Mouse (Mus musculus) embryo, embryonic 11 days (tissue): ENCODE measurements at regions not wholly inside any gene's neighbourhood (a gene's known extent, or its start where the extent isn't known, plus 50 kb on each side); places are given as distances from the start of the nearest gene placed in this dataset.

Experiments used
- DNase-seq: peaks from one replicate; pipeline ENCODE4 v3.0.0-alpha.2; 2015

DNA sequence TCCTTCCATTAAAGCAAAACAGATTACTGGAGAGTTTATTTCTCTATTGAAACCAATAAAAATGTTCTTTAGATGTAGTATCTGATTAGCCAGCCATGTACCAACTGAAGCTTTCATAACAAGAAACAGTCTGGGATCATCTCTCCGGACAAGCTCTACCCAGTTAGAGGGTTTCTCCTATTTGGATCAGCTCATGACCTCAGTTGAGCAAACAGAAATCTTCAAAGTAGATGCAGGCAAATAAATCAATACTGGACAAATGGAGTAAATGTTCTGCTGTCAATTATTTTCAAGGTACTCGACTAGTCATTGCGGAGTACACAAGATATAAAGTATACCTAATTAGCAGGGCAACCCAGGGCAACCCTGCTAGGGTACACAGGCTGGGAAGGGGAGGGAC, 67.4 kb downstream of the Avpr1a start:
- no peak for DNase-seq

DNA sequence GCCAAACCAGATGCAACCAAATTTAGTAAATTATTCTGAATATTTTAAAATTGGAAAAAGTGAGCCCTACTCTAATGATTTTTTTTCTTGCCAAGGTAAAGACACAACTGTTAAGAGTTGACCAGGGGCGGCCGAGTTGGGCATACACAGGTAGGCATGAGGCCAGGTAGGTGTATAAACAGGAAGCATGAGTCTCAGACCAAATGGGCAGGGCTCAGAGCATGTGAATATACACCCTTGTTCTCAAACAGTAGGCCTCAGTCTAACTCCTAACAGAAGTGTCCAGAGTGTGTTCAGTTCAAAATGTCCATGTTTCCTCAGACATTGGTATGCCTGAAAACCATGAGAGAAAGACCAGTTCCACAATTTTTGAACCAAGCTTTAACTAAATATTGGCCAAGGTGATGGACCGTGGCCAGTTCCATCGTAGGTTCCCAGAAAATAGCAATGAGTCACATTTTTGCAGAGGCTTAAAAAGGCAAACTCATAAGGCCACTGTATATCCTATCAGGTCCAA, 71.0 kb downstream of the Avpr1a start:
- no peak for DNase-seq

DNA sequence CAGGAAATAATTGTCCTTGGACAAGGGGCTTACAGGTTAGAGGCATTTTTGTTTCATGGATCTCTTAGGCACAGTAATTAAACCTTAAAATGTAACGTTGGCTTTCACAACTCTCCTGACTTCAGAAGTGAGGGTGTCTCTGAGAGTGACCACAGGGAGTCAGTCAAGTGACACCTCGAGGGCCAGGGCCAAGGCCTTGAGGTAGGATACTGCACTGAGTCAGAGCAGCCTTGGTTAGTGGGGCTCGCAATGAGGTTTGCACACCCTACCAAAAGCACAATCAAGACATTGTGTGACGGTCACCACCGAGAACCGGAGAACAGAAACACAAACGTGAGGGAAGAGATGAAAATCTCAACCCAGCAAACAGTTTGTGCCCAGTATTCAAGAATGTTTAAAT, 71.7 kb downstream of the Avpr1a start:
- no peak for DNase-seq

DNA sequence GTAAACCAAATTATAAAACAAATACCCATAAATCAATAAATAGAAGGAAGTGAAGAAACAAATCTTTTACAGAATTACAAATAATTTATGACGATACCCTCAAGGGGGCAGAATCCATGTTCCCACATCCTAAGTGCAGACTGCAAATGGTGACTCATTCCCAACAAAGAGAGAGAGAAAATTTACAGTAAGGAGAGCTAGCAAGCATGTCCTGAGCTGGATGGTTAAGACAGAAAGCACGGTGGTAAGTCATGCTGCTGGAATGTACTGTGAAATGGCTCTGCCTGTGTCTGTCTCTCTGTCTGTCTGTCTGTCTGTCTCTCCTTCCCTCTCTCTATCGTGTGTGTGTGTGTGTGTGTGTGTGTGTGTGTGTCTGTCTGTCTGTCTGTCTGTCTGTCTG, 74.3 kb downstream of the Avpr1a start:
- DNase-seq = no peak

DNA sequence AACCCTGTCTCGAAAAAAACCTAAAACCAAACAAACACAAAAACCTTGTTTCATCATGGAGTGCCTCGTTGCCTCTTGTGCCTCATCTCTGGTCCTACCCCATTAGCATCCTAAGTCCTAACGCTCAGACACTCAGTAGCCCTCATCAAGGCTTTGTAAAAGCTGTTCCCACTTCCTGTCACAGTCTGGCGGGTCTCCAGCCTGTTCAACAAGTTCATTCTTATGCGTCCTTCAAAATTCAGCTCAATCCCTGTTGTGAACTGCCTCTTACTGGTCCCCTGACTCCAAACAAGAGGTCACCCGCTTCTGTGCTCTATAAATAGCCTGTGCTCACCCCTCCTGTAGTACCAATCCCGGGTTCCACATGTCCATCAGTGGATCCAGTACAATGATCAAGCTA, 77.1 kb downstream of the Avpr1a start:
- no peak for DNase-seq

GRCm38 (mm10) chr10:122525807-122526206, 77.5 kb downstream of the Avpr1a start:
- DNase-seq = no peak

DNA sequence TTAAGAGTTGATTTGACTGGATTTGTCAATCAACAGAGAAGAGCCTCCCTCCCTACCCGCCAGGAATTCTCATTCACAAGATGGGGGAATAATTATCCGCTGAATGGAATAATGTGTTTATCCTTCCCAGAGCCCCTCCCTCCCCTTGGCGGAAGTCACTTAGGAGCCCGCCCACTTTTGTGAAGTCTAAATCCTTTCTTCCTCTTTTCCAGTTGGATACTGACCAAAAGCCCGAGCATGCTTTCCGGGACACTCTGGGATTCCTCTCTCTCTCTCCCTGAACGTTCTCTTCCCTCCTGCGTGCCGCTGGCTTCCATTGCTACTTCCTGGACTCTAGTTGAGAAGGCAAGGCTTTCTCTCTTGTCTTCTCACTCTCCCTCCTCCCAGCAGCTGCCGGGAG, 79.9 kb downstream of the Avpr1a start:
- DNase-seq = no peak

- peak; percentile 76 for DNase-seq
Measured at GRCm38 (mm10) chr10:122528973-122529703, 80.8 kb downstream of the Avpr1a start.

DNA sequence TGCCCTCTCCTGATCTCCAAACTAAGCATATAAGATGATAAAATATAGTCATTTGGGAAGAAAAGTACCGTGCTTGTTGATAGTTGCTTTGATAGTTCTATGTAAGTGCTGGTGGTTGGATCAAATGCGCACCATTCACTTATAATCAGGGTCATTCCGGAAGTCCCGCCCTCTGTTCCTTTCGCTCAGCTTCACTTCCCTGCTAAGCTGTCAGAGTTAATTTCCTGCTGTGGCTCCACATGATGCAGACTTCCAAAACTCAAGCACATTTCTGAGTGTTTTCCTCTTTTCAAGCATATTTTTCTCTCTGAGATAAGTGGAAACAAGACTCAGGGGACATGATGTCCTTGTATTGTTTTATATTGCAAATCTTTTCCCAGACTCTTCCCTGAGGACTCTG, 86.4 kb downstream of the Avpr1a start:
- DNase-seq = no peak

DNA sequence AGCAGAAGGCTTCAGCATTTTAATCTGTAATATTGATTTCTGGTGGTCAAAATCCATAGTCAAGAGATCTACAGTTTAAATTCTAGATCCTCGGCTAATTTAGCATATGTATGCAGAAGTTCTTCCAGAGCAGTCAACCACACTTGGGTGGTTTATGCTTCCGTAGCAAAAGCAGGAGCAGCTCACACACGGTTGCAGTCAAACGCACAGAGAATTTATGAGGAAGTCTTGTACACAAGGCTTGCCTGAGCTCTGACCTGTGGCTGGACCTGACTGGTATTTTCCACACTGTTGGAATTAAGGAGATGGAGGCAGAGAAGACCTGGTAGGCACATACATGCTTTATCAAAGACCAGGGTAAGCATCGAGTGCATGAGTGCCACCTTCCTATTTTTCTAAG, 86.8 kb downstream of the Avpr1a start:
- DNase-seq = no peak

- DNase-seq = no peak
Measured at GRCm38 (mm10) chr10:122539655-122540054, 91.4 kb downstream of the Avpr1a start.

GRCm38 (mm10) chr10:122542573-122542972, 94.3 kb downstream of the Avpr1a start:
- no peak for DNase-seq

GRCm38 (mm10) chr10:122544096-122544720, 95.9 kb downstream of the Avpr1a start:
- DNase-seq = peak; percentile 87

DNA sequence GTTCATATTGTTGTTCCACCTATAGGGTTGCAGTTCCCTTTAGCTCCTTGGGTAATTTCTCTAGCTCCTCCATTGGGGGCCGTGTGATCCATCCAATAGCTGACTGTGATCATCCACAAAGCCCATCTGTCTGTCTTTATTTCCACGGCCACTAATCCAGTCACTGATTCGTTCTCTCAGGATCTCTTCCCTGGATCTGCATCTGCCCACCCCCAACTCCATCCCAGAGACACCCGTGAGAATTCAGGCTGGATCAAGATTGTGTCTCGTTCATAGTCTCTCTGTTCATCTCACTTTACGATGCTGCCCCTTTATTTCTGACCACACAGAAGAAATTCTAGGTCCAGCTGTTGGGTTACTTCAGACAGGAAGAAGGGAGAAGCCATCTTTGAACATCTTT, 96.7 kb downstream of the Avpr1a start:
- DNase-seq = no peak

GRCm38 (mm10) chr10:122551586-122551985, 103.3 kb downstream of the Avpr1a start:
- no peak for DNase-seq

DNA sequence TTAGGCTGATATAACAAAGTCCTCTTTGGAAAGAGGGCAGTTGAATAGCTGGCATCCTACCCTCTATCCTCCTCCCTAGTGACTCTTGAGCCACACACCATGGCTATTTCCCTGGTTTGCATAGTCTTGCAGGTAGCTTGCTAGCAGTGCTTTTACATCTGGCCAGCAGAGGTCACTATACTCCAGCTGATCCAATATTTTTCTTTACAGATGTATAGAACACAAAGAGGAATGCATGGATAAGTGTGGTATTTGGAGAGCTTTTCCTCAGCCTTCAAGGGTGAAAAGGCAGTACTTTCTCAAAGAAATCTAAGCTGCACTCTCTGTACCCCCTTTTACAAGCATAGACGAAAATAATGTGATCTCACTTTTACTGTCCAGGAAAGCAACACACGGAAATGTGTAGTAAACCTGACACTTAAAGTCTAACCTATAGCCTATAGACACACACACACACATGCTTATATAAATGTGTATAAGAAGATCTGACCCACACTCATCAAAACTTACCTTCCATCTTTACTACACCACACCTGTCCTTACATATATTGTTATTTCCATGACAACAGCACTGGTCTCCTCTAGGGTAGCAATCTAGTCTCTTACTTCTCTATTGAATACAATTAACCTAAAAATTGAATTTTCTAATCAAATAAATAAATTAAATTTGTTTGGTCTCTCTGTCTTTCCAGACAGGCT, 105.0 kb downstream of the Avpr1a start:
- DNase-seq = peak; percentile 76

- no peak for DNase-seq
Measured at GRCm38 (mm10) chr10:122553851-122554250, 105.6 kb downstream of the Avpr1a start.

- DNase-seq = no peak
Measured at GRCm38 (mm10) chr10:122558660-122559059, 110.4 kb downstream of the Avpr1a start.

DNA sequence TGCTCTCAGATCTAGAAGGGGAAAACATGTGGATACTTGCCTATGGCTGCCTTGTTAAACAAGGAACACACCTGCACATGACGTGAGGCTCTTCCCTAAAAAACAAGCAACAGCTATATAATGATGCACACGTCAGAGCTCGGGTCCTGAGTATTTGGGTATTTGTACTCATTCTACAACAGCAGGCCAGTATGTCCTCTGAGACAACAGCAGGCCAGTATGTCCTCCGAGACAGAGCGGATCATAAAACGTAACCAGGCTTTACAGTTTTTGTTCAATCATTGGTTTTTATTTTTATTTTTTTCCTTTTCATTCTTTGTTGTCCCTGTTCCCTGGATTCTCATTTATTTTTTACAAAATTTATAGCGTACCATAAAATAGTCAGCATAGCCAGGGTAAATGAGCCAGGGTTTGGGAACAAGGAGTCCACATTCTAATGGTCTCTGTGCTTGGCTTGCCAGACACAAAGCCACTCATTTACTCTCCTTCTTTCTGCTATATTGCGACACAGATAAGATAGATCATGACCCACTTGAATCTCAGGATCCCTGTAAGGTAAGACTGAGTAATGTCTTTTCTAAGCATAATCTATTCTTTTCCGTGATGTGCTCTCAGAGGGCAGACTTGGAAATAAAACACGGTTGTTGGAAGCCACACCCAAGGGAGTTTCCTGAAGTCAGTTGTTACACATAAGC, 111.8 kb downstream of the Avpr1a start:
- no peak for DNase-seq

GRCm38 (mm10) chr10:122561924-122562323, 113.6 kb downstream of the Avpr1a start:
- DNase-seq = no peak

DNA sequence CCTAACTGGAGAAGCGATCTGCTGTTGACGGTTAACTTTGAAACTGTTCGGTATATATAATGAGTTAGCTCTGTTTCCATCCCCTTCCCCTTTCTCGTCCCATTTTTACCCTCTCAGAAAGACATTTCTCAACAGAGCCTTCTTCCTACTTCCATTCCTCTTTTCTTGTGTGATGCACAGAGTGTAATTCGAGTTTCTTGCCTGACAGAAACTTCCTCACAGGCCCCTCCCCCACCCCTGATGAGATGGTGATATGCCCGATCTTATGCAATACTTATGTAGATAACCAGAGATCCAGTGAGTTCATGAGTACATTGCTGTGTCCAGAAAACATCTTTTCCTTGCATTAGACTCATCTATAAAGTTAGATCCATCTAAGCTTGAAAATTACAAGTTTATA, 114.2 kb downstream of the Avpr1a start:
- no peak for DNase-seq

GRCm38 (mm10) chr10:122563973-122564372, 114.6 kb upstream of the Ppm1h start:
- peak; percentile 43 for DNase-seq

DNA sequence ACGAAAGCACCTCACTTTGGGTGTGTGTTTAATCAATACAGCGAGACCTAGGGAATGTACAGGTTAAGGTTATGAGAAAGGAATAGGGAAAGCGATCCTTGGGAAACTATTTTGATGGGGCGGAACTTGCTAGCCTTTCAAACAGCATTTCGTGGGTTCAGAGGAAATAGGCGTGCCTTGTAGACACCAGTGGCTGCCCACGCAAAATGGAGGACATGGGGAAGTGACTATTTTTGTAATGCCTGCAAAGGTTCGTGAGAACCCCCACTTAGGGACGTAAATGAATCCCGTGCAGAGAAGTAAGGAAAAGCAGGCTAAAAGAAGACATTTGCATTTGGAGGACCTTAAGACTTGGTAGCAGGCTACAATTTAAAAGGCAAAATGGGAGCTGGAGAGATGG, 114.1 kb upstream of the Ppm1h start:
- DNase-seq = no peak
